ENCODE assay signal across 49 mouse cellular contexts in genomic region chr15:100288980-100289379, GRCm38 (mm10). TPM values are rescaled to one million over a fixed set of nuclear protein-coding genes. Genes with fewer than 3 reads are reported as not detected.
"Had no signal": no experiment of that assay in that cellular context is flagged by ENCODE, and none has a peak within 500 bp of the region (broad histone marks: within the 10 kb centered on the region; RNA-seq: fewer than 3 reads in every experiment).

No protein-coding gene starts in this region.

- H3K9ac ChIP-seq: heart, embryonic 12.5 days; heart, embryonic 13.5 days; heart, embryonic 15.5 days; hindbrain, embryonic 12.5 days; hindbrain, embryonic 13.5 days; hindbrain, embryonic 14.5 days; hindbrain, embryonic 15.5 days; kidney, embryonic 15.5 days had no signal

- H3K27me3 ChIP-seq: heart, embryonic 15.5 days; hindbrain, embryonic 12.5 days; hindbrain, embryonic 13.5 days; hindbrain, embryonic 15.5 days; kidney, embryonic 15.5 days had no signal

- H3K4me1 ChIP-seq: heart, embryonic 13.5 days; heart, embryonic 15.5 days; hindbrain, embryonic 10.5 days; hindbrain, embryonic 12.5 days; hindbrain, embryonic 13.5 days; hindbrain, embryonic 15.5 days had no signal

- H3K36me3 ChIP-seq: heart, embryonic 10.5 days; heart, embryonic 12.5 days; heart, embryonic 13.5 days; heart, embryonic 15.5 days; hindbrain, embryonic 10.5 days; hindbrain, embryonic 12.5 days; hindbrain, embryonic 13.5 days; hindbrain, embryonic 15.5 days; kidney, embryonic 15.5 days had no signal

- H3K4me3 ChIP-seq: heart, embryonic 10.5 days; heart, embryonic 12.5 days; heart, embryonic 13.5 days; heart, embryonic 15.5 days; hindbrain, embryonic 10.5 days; hindbrain, embryonic 12.5 days; hindbrain, embryonic 13.5 days; hindbrain, embryonic 15.5 days; kidney, embryonic 15.5 days; layer of hippocampus, adult 2 months; left cerebral cortex, adult 2 months had no signal

- ATAC-seq: hindbrain, embryonic 16.5 days; hindbrain, postnatal 0 days; inflammation-experienced regulatory T-cells, adult 6 months had no signal

- DNase-seq: heart, postnatal 10 days; heart, postnatal 36 days; heart, postnatal 4 days; kidney, adult 11 months; kidney, adult 18-20 months; kidney, adult 2 months; kidney, adult 8-10 months; kidney, adult 9 months; kidney, postnatal 10 days; kidney, postnatal 14 days; kidney, postnatal 25 days; kidney, postnatal 36 days; kidney, postnatal 4 days; layer of hippocampus, adult 9-11 months; layer of hippocampus, postnatal 36 days had no signal

- H3K4me2 ChIP-seq: heart, embryonic 11.5 days; heart, embryonic 12.5 days; heart, embryonic 13.5 days; heart, embryonic 15.5 days; hindbrain, embryonic 12.5 days; hindbrain, embryonic 13.5 days; hindbrain, embryonic 14.5 days; hindbrain, embryonic 15.5 days; kidney, embryonic 15.5 days had no signal

- H3K27ac ChIP-seq: heart, embryonic 10.5 days; heart, embryonic 13.5 days; heart, embryonic 15.5 days; hindbrain, embryonic 10.5 days; hindbrain, embryonic 12.5 days; hindbrain, embryonic 13.5 days; hindbrain, embryonic 14.5 days; hindbrain, embryonic 15.5 days; hindbrain, postnatal 0 days; kidney, embryonic 15.5 days; kidney, postnatal 0 days; layer of hippocampus, adult 2 months; left cerebral cortex, adult 2 months had no signal

- H3K9me3 ChIP-seq: heart, embryonic 10.5 days; heart, embryonic 13.5 days; heart, embryonic 15.5 days; hindbrain, embryonic 10.5 days; hindbrain, embryonic 12.5 days; hindbrain, embryonic 13.5 days; hindbrain, embryonic 15.5 days; kidney, embryonic 15.5 days had no signal

RNA-seq across cellular contexts. Expression of gene Tmprss12, which starts 8.3 kb away (rescaled TPM):
- total RNA-seq: heart, postnatal 10 days; heart, postnatal 25 days; heart, postnatal 36 days; heart, postnatal 4 days; hematopoietic stem cell, adult 5-6 weeks; hindbrain, postnatal 0 days; layer of hippocampus, adult 18-20 months; layer of hippocampus, adult 2 months; layer of hippocampus, adult 8-10 months; layer of hippocampus, postnatal 10 days; layer of hippocampus, postnatal 14 days; layer of hippocampus, postnatal 25 days; layer of hippocampus, postnatal 36 days; left cerebral cortex, adult 18-20 months; left cerebral cortex, adult 2 months; left cerebral cortex, adult 8-10 months; left cerebral cortex, postnatal 10 days had no signal
- polyA plus RNA-seq: heart, embryonic 10.5 days; heart, embryonic 11.5 days; heart, embryonic 12.5 days; heart, embryonic 13.5 days; heart, embryonic 14.5 days; heart, embryonic 15.5 days; heart, embryonic 16.5 days; heart, postnatal 0 days; hindbrain, embryonic 10.5 days; hindbrain, embryonic 11.5 days; hindbrain, embryonic 12.5 days; hindbrain, embryonic 13.5 days; hindbrain, embryonic 14.5 days; hindbrain, embryonic 15.5 days; hindbrain, embryonic 16.5 days; hindbrain, postnatal 0 days; inflammation-experienced regulatory T-cells, adult 6 months; intestine, embryonic 14.5 days; kidney, embryonic 14.5 days; kidney, embryonic 15.5 days; kidney, embryonic 16.5 days; kidney, postnatal 0 days had no signal

RNA-seq across cellular contexts. Expression of gene Mettl7a3, which starts 45.7 kb away (rescaled TPM):
- total RNA-seq: heart, postnatal 10 days; heart, postnatal 36 days; heart, postnatal 4 days; hematopoietic stem cell, adult 5-6 weeks; layer of hippocampus, postnatal 10 days; layer of hippocampus, postnatal 14 days had no signal
- polyA plus RNA-seq: heart, embryonic 10.5 days; heart, embryonic 11.5 days; heart, embryonic 12.5 days; heart, embryonic 13.5 days; heart, embryonic 14.5 days; heart, embryonic 15.5 days; heart, embryonic 16.5 days; heart, postnatal 0 days; hindbrain, embryonic 10.5 days; hindbrain, embryonic 14.5 days; inflammation-experienced regulatory T-cells, adult 6 months; intestine, embryonic 14.5 days; kidney, embryonic 14.5 days; kidney, embryonic 15.5 days had no signal
